Mouse (Mus musculus): ENCODE measurements around the gene Olfr224. TPM values are rescaled to one million over a fixed set of nuclear protein-coding genes. Genes with fewer than 3 reads are reported as not detected.
A peak's percentile ranks its signal among the peaks of the same experiment; 100 is the strongest.

Gene Olfr224
- polyA plus RNA-seq (2012; rRNA removed): not detected in 2 replicates

GRCm38 (mm10) chr11:58570405-58570804 lies at the start of gene Olfr224:
TSS of gene Olfr224 (minus strand) at chr11:58570553.
- 43% methylated on average over 5 of the region's 5 CpGs for WGBS
- TF ChIP-seq POLR2A (IDR thresholded peaks at IDR 0.05; ENCODE audit: low read depth, low read length): no peak
- TF ChIP-seq CTCF (IDR thresholded peaks at IDR 0.05; ENCODE audit: extremely low read depth, insufficient read length, insufficient replicate concordance, low read depth, low read length): no peak
- Histone ChIP-seq H3K36me3 (ENCODE audit: control insufficient read depth, insufficient read depth, low read length) (no peaks in the 10 kb centered on the region), H3K27me3 (ENCODE audit: control insufficient read depth, insufficient read depth, low read length) (no peaks in the 10 kb centered on the region), H3K27ac (ENCODE audit: insufficient read depth, low read depth, low read length) (no peak within 1 kb of the TSS), H3K4me1 (ENCODE audit: control insufficient read depth, insufficient read depth, insufficient read length, low read length) (no peaks in the 10 kb centered on the region), H3K4me3 (ENCODE audit: low read depth, low read length) (no peak within 1 kb of the TSS)

GRCm38 (mm10) chr11:58618793-58619192 lies 48.4 kb upstream of the Olfr224 start:
- TF ChIP-seq CTCF (IDR thresholded peaks at IDR 0.05; ENCODE audit: extremely low read depth, insufficient read length, insufficient replicate concordance, low read depth, low read length) (no peak), POLR2A (IDR thresholded peaks at IDR 0.05; ENCODE audit: low read depth, low read length) (no peak)
- 29% methylated on average over 6 of the region's 6 CpGs for WGBS
- no peak overlapping the region for H3K4me3 ChIP-seq (ENCODE audit: low read depth, low read length)
- peak overlapping the region; percentile 91 for H3K27ac ChIP-seq (ENCODE audit: insufficient read depth, low read depth, low read length)
- no peaks in the 10 kb centered on the region for H3K27me3 ChIP-seq (ENCODE audit: control insufficient read depth, insufficient read depth, low read length)
- H3K36me3 ChIP-seq (ENCODE audit: control insufficient read depth, insufficient read depth, low read length): no peaks in the 10 kb centered on the region
- peaks cover 38% of the 10 kb centered on the region; the same call in 1 of the 2 replicates for H3K4me1 ChIP-seq (ENCODE audit: control insufficient read depth, insufficient read depth, insufficient read length, low read length)

GRCm38 (mm10) chr11:58618369-58618768 lies 48.0 kb upstream of the Olfr224 start:
- no peak for TF ChIP-seq POLR2A (IDR thresholded peaks at IDR 0.05; ENCODE audit: low read depth, low read length)
- no peak for TF ChIP-seq CTCF (IDR thresholded peaks at IDR 0.05; ENCODE audit: extremely low read depth, insufficient read length, insufficient replicate concordance, low read depth, low read length)
- Histone ChIP-seq H3K36me3 (ENCODE audit: control insufficient read depth, insufficient read depth, low read length) (no peaks in the 10 kb centered on the region), H3K27me3 (ENCODE audit: control insufficient read depth, insufficient read depth, low read length) (no peaks in the 10 kb centered on the region), H3K4me3 (ENCODE audit: low read depth, low read length) (no peak overlapping the region), H3K4me1 (ENCODE audit: control insufficient read depth, insufficient read depth, insufficient read length, low read length) (peaks cover 40% of the 10 kb centered on the region; the same call in 1 of the 2 replicates), H3K27ac (ENCODE audit: insufficient read depth, low read depth, low read length) (peak overlapping the region; percentile 91)
- 15% methylated on average over 3 of the region's 3 CpGs for WGBS

- H3K27me3 ChIP-seq (ENCODE audit: control insufficient read depth, insufficient read depth, low read length): no peaks in the 10 kb centered on the region
- TF ChIP-seq CTCF (IDR thresholded peaks at IDR 0.05; ENCODE audit: extremely low read depth, insufficient read length, insufficient replicate concordance, low read depth, low read length) (no peak), POLR2A (IDR thresholded peaks at IDR 0.05; ENCODE audit: low read depth, low read length) (no peak)
Observed at GRCm38 (mm10) chr11:58615975-58616374, 45.6 kb upstream of the Olfr224 start, which contains the start of gene 2210407C18Rik. TSS of gene 2210407C18Rik (minus strand) at chr11:58616075.

GRCm38 (mm10) chr11:58614526-58614925 lies 44.2 kb upstream of the Olfr224 start:
- H3K27me3 ChIP-seq (ENCODE audit: control insufficient read depth, insufficient read depth, low read length): no peaks in the 10 kb centered on the region

More at GRCm38 (mm10) chr11:58615975-58616374, 45.6 kb upstream of the Olfr224 start, which contains the start of gene 2210407C18Rik:
- H3K4me1 ChIP-seq (ENCODE audit: control insufficient read depth, insufficient read depth, insufficient read length, low read length): peaks cover 45% of the 10 kb centered on the region; the same call in 1 of the 2 replicates
- no peak within 1 kb of the TSS for H3K27ac ChIP-seq (ENCODE audit: insufficient read depth, low read depth, low read length)
- WGBS: 84% methylated on average over 4 of the region's 4 CpGs
- no peaks in the 10 kb centered on the region for H3K36me3 ChIP-seq (ENCODE audit: control insufficient read depth, insufficient read depth, low read length)
- no peak within 1 kb of the TSS for H3K4me3 ChIP-seq (ENCODE audit: low read depth, low read length)

GRCm38 (mm10) chr11:58613359-58613758 lies 43.0 kb upstream of the Olfr224 start:
- WGBS: 25% methylated on average over 3 of the region's 3 CpGs
- TF ChIP-seq POLR2A (IDR thresholded peaks at IDR 0.05; ENCODE audit: low read depth, low read length): no peak
- no peak for TF ChIP-seq CTCF (IDR thresholded peaks at IDR 0.05; ENCODE audit: extremely low read depth, insufficient read length, insufficient replicate concordance, low read depth, low read length)
- Histone ChIP-seq H3K36me3 (ENCODE audit: control insufficient read depth, insufficient read depth, low read length) (no peaks in the 10 kb centered on the region), H3K4me1 (ENCODE audit: control insufficient read depth, insufficient read depth, insufficient read length, low read length) (peaks cover 49% of the 10 kb centered on the region), H3K27ac (ENCODE audit: insufficient read depth, low read depth, low read length) (peak overlapping the region; percentile 76; the same call in 1 of the 2 replicates), H3K4me3 (ENCODE audit: low read depth, low read length) (no peak overlapping the region), H3K27me3 (ENCODE audit: control insufficient read depth, insufficient read depth, low read length) (no peaks in the 10 kb centered on the region)

More at GRCm38 (mm10) chr11:58614526-58614925, 44.2 kb upstream of the Olfr224 start:
- Histone ChIP-seq H3K27ac (ENCODE audit: insufficient read depth, low read depth, low read length) (peak overlapping the region; percentile 76), H3K36me3 (ENCODE audit: control insufficient read depth, insufficient read depth, low read length) (no peaks in the 10 kb centered on the region), H3K4me3 (ENCODE audit: low read depth, low read length) (no peak overlapping the region), H3K4me1 (ENCODE audit: control insufficient read depth, insufficient read depth, insufficient read length, low read length) (peaks cover 52% of the 10 kb centered on the region)
- no peak for TF ChIP-seq CTCF (IDR thresholded peaks at IDR 0.05; ENCODE audit: extremely low read depth, insufficient read length, insufficient replicate concordance, low read depth, low read length)
- no peak for TF ChIP-seq POLR2A (IDR thresholded peaks at IDR 0.05; ENCODE audit: low read depth, low read length)

- H3K4me1 ChIP-seq (ENCODE audit: control insufficient read depth, insufficient read depth, insufficient read length, low read length): peaks cover 37% of the 10 kb centered on the region
- H3K27me3 ChIP-seq (ENCODE audit: control insufficient read depth, insufficient read depth, low read length): no peaks in the 10 kb centered on the region
- H3K27ac ChIP-seq (ENCODE audit: insufficient read depth, low read depth, low read length): peak overlapping the region; percentile 48
- H3K4me3 ChIP-seq (ENCODE audit: low read depth, low read length): no peak overlapping the region
- 0 out of 2 replicates have a peak, but pooled peaks cover 2% of the 10 kb centered on the region for H3K36me3 ChIP-seq (ENCODE audit: control insufficient read depth, insufficient read depth, low read length)
- TF ChIP-seq CTCF (IDR thresholded peaks at IDR 0.05; ENCODE audit: extremely low read depth, insufficient read length, insufficient replicate concordance, low read depth, low read length) (no peak), POLR2A (IDR thresholded peaks at IDR 0.05; ENCODE audit: low read depth, low read length) (no peak)
- WGBS: 34% methylated on average over 6 of the region's 6 CpGs
Observed at GRCm38 (mm10) chr11:58607030-58607429, 36.7 kb upstream of the Olfr224 start.
